Mouse (Mus musculus): ENCODE data around the gene Gm49339.

DNA sequence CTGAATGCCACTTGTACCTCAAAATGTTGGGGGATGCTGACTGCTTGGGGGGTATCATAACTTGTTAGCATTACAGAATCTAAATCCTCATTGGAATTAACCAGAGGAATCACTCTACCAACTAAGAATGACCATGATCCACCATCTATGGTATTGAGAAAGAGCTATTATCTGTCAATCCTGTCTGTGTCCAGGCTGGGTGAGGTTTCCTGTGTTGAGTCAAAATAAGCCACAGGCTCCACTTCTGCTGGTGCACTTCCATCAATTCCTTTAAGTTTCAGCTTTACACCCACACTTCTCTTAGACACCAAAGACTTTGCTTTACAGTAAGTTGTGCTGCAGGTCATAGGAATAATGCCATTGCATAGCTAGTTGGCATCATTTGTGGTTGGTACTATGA, 41.0 kb downstream of the Gm49339 start:
- TF ChIP-seq UBTF (IDR thresholded peaks at IDR 0.05; ENCODE audit: borderline replicate concordance, insufficient read depth, low read depth, low read length) (no peak), CTCF (IDR thresholded peaks at IDR 0.05 in 2 of 3, conservative IDR thresholded peaks at IDR 0.05 in 1 of 3; ENCODE audit: control insufficient read depth in 1 of 3, insufficient read depth in 1 of 3, low read depth in 2 of 3, low read length in 3 of 3, poor library complexity in 1 of 3, severe bottlenecking in 1 of 3) (no peak), JUND (IDR thresholded peaks at IDR 0.05; ENCODE audit: low read depth, low read length) (no peak), TAL1 (IDR thresholded peaks at IDR 0.05; ENCODE audit: low read length) (no peak), ETS1 (IDR thresholded peaks at IDR 0.05; ENCODE audit: low read depth, low read length) (no peak), ZNF384 (IDR thresholded peaks at IDR 0.05; ENCODE audit: low read depth, low read length) (no peak), CHD1 (IDR thresholded peaks at IDR 0.05; ENCODE audit: low read depth, low read length) (no peak), EP300 (IDR thresholded peaks at IDR 0.05; ENCODE audit: low read depth in 1 of 2, low read length in 2 of 2) (no peak), POLR2AphosphoS5 (IDR thresholded peaks at IDR 0.05; ENCODE audit: borderline replicate concordance, low read depth, low read length) (no peak), POLR2A (IDR thresholded peaks at IDR 0.05; ENCODE audit: control insufficient read depth in 1 of 2, insufficient read depth in 1 of 2, low read depth in 1 of 2, low read length in 2 of 2, poor library complexity in 1 of 2) (no peak), HCFC1 (IDR thresholded peaks at IDR 0.05; ENCODE audit: low read depth, low read length) (no peak), SMC3 (IDR thresholded peaks at IDR 0.05; ENCODE audit: low read depth, low read length) (no peak), TCF12 (IDR thresholded peaks at IDR 0.05; ENCODE audit: low read depth, low read length) (no peak), MAX (IDR thresholded peaks at IDR 0.05; ENCODE audit: low read length) (no peak)
